Mouse (Mus musculus): ENCODE measurements around the gene Gm7903.
"Not testable (repeated sequence)": the region's sequence is repeated elsewhere in the genome, so short reads cannot be mapped to it uniquely, and the experiment has no call there.

Gm7903 gene

DNA sequence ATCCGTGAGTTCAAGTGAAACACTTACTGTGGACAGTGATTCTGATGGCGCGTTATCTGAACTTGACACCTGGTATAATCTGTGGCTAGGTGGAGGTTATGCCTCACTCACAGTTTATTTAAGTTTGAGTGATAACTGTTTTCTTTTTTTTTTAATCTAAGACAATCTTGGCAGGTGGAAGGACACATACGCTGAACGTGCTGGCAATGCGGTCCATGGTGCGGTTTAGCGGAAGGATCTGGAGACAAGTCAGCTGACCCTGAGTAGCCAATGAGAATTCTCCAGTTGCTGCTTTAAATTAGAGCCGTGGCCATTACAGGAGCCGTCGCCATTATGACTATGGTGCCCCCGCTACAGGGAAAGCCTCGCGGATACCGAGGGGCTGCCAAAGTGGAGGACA, at the start of gene Gm7903:
TSS of gene Gm7903 (plus strand) at position 301 of the 400 bp plus-strand sequence.
- DNase-seq (ENCODE audit: low spot score in 2 of 2) = not testable (repeated sequence)

DNA sequence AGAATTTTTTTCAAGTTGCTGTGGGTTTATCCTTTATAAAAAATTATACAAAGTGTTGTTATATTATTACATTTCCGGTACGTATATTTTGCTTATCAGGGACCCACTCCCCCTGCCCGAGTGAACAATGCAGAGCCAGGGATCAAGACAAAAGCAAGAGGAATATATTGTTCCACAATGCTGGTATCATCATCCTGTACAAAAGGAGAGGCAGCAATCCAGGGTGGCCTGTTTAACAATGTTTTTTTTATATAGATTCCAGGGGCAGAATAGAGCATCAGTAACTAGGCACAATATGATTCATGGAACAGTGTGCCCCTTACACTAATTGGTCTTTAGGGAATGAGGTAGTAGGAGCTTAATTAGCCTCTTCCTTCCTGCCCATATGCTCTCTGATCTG, 30.1 kb upstream of the Gm7903 start:
- DNase-seq (ENCODE audit: low spot score in 2 of 2) = not testable (repeated sequence)

DNA sequence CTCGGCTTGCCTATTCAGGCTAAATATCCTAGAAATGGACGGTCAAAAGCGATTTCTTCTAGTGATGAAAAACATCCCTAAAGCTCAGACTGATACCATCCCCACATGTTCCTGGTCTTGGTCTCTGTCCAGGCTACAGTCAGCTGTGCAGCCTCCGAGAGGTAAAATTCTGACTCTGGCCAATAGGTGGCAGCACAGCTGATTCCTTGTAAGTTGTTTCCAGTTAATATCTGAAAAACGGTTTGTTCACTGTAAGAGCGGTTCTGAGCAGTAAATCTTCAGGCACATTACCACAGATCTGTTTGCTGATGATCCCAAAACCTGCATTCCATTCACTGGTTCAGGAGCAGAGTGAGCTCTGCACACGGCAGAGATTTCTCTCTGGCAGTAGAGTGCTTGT, 12.4 kb upstream of the Gm7903 start:
- not testable (repeated sequence) for DNase-seq (ENCODE audit: low spot score in 2 of 2)

DNA sequence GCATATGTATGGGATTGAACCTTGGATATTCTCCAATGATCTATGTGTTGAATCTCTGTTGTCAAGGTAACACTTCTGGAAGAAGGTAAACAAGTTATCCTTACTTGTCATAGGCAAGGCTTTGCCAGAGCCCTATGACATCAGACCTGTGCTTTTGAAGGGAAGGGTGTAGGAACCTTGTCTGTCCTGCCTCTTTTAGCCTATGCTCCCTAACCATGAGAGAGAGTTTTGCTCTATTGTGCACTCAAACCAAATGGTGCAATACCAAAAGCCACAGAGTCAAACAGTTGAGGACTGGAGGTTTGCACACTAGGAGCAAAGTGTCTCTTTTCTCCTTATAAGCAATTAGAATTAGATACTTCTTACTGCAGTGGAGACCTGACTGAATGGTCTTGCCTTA, 11.8 kb upstream of the Gm7903 start:
- not testable (repeated sequence) for DNase-seq (ENCODE audit: low spot score in 2 of 2)

DNA sequence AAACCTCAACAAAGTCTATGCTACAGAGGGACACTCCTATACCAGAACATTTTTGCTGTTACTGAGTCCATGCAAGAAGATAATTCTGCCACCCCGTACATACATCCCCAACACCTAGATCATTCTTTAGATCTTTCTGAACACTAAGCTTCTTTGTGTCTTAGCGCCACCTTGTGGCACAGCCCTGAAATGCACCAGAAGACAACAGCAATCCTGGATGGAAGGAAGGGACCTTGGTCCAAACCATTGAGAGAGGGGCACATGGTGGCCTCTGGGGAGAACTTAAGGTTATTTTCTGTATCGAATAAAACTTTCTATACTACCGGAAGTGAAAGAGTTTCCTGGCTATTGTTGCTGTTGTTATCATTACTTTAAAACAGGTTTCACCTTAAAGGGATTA, 11.2 kb upstream of the Gm7903 start:
- DNase-seq (ENCODE audit: low spot score in 2 of 2) = not testable (repeated sequence)

DNA sequence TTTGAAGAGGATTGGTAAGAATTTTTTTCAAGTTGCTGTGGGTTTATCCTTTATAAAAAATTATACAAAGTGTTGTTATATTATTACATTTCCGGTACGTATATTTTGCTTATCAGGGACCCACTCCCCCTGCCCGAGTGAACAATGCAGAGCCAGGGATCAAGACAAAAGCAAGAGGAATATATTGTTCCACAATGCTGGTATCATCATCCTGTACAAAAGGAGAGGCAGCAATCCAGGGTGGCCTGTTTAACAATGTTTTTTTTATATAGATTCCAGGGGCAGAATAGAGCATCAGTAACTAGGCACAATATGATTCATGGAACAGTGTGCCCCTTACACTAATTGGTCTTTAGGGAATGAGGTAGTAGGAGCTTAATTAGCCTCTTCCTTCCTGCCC, 30.5 kb downstream of the Gm7903 start:
- DNase-seq (ENCODE audit: low spot score in 2 of 2) = not testable (repeated sequence)

DNA sequence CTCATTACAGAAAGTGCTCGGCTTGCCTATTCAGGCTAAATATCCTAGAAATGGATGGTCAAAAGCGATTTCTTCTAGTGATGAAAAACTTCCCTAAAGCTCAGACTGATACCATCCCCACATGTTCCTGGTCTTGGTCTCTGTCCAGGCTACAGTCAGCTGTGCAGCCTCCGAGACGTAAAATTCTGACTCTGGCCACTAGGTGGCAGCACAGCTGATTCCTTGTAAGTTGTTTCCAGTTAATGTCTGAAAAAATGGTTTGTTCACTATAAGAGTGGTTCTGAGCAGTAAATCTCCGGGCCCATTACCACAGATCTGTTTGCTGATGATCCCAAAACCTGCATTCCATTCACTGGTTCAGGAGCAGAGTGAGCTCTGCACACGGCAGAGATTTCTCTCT, 48.3 kb downstream of the Gm7903 start:
- not testable (repeated sequence) for DNase-seq (ENCODE audit: low spot score in 2 of 2)

DNA sequence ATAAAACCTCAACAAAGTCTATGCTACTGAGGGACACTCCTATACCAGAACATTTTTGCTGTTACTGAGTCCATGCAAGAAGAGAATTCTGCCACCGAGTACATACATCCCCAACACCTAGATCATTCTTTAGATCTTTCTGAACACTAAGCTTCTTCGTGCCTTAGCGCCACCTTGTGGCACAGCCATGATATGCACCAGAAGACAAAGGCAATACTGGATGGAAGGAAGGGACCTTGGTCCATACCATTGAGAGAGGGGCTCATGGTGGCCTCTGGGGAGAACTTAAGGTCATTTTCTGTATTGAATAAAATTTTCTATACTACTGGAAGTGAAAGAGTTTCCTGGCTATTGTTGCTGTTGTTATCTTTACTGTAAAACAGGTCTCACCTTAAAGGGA, 49.5 kb downstream of the Gm7903 start:
- not testable (repeated sequence) for DNase-seq (ENCODE audit: low spot score in 2 of 2)

All from frontal cortex, postnatal 10 days (tissue).